Mouse (Mus musculus) cerebellum, postnatal 25 days (tissue): ENCODE measurements around the gene Vps33b.
A peak's percentile ranks its signal among the peaks of the same experiment; 100 is the strongest.

Source experiments
- DNase-seq, 2 experiments: peaks; one replicate each; pipeline ENCODE4 v3.0.0; 2021; ENCODE audit warnings: mixed read lengths in 2 of 2

Vps33b gene

GRCm38 (mm10) chr7:80269751-80270255 lies 354 bp downstream of the Vps33b start:
- DNase-seq = peak in 1 of 2 experiments; percentile 76

GRCm38 (mm10) chr7:80273456-80273855 lies 4.0 kb downstream of the Vps33b start:
- no peak for DNase-seq

GRCm38 (mm10) chr7:80276374-80276773 lies 6.9 kb downstream of the Vps33b start:
- DNase-seq = no peak

GRCm38 (mm10) chr7:80280032-80280431 lies 10.6 kb downstream of the Vps33b start:
- DNase-seq = no peak

- no peak for DNase-seq
Measured at GRCm38 (mm10) chr7:80280998-80281397, 11.5 kb downstream of the Vps33b start.

GRCm38 (mm10) chr7:80281646-80282045 lies 12.2 kb downstream of the Vps33b start:
- DNase-seq = no peak

GRCm38 (mm10) chr7:80283226-80283918 lies 13.9 kb downstream of the Vps33b start:
- no peak for DNase-seq

- DNase-seq = no peak
Measured at GRCm38 (mm10) chr7:80284391-80284790, 14.9 kb downstream of the Vps33b start.

GRCm38 (mm10) chr7:80285725-80286124 lies 16.3 kb downstream of the Vps33b start:
- no peak for DNase-seq

GRCm38 (mm10) chr7:80287736-80288135 lies 18.3 kb downstream of the Vps33b start:
- no peak for DNase-seq

- DNase-seq = peak; percentile 99 to 100
Measured at GRCm38 (mm10) chr7:80294062-80294763, 24.8 kb downstream of the Vps33b start, which contains the start of gene Prc1. Gene Prc1 (plus strand): TSS chr7:80294450.

- DNase-seq = no peak
Measured at GRCm38 (mm10) chr7:80294764-80295648, 25.6 kb downstream of the Vps33b start.

- no peak for DNase-seq
Measured at GRCm38 (mm10) chr7:80296462-80296861, 27.0 kb downstream of the Vps33b start.

GRCm38 (mm10) chr7:80297041-80297440 lies 27.6 kb downstream of the Vps33b start:
- DNase-seq = no peak

- DNase-seq = no peak
Measured at GRCm38 (mm10) chr7:80298754-80299153, 29.3 kb downstream of the Vps33b start.

GRCm38 (mm10) chr7:80299568-80299967 lies 30.1 kb downstream of the Vps33b start:
- no peak for DNase-seq

- no peak for DNase-seq
Measured at GRCm38 (mm10) chr7:80301522-80301921, 32.1 kb downstream of the Vps33b start.

- no peak for DNase-seq
Measured at GRCm38 (mm10) chr7:80307766-80308165, 38.3 kb downstream of the Vps33b start.

GRCm38 (mm10) chr7:80310771-80311170 lies 41.3 kb downstream of the Vps33b start:
- no peak for DNase-seq

GRCm38 (mm10) chr7:80315733-80316132 lies 46.3 kb downstream of the Vps33b start:
- no peak for DNase-seq

- no peak for DNase-seq
Measured at GRCm38 (mm10) chr7:80317439-80318115, 48.1 kb downstream of the Vps33b start.

GRCm38 (mm10) chr7:80318670-80319069 lies 49.2 kb downstream of the Vps33b start:
- no peak for DNase-seq
